Mouse (Mus musculus): Measurements from ENCODE around the gene Inpp4b.

- TF ChIP-seq CTCF (IDR thresholded peaks at IDR 0.05; ENCODE audit: borderline replicate concordance, extremely low read depth, insufficient read depth, insufficient read length) (no peak), POLR2A (IDR thresholded peaks at IDR 0.05; ENCODE audit: borderline replicate concordance, extremely low read depth, insufficient read depth, insufficient read length, poor library complexity, severe bottlenecking) (no peak)
These were observed 124.4 kb downstream of the Inpp4b start for GRCm38 (mm10) chr8:81466776-81467175.
